ENCODE assay signal across 28 mouse cellular contexts in genomic region chr15:90963320-90963719, GRCm38 (mm10).
A peak's percentile ranks its signal among the peaks of the same experiment; 100 is the strongest.
DNase-seq lines count a peak whose midpoint lies in the region; ATAC-seq and TF ChIP-seq lines count a peak whose summit lies in the region.
"Had no signal": no experiment of that assay in that cellular context is flagged by ENCODE, and none has a peak within 500 bp of the region (broad histone marks: within the 10 kb centered on the region; RNA-seq: fewer than 3 reads in every experiment).

No protein-coding gene starts in this region.

- no peak overlapping the region for H3K27ac ChIP-seq in MEL (ENCODE audit: control insufficient read depth, low read depth, low read length)
- H3K27ac ChIP-seq in intestine, embryonic 16.5 days (ENCODE audit: low read length): no peak overlapping the region
- H3K27ac ChIP-seq: embryonic facial prominence, embryonic 12.5 days; embryonic facial prominence, embryonic 15.5 days; forebrain, embryonic 12.5 days; forebrain, embryonic 15.5 days; heart, embryonic 15.5 days; hindbrain, embryonic 12.5 days; hindbrain, embryonic 15.5 days had no signal

- no peak overlapping the region for H3K4me3 ChIP-seq in MEL (ENCODE audit: control insufficient read depth in 1 of 2, insufficient read depth in 1 of 2, low read depth in 2 of 2, low read length in 2 of 2)
- H3K4me3 ChIP-seq in intestine, embryonic 16.5 days (ENCODE audit: low read length): no peak overlapping the region
- H3K4me3 ChIP-seq: embryonic facial prominence, embryonic 12.5 days; embryonic facial prominence, embryonic 15.5 days; forebrain, embryonic 12.5 days; forebrain, embryonic 15.5 days; heart, embryonic 12.5 days; heart, embryonic 15.5 days; hindbrain, embryonic 12.5 days; hindbrain, embryonic 15.5 days had no signal

- TF ChIP-seq CTCF in MEL (IDR thresholded peaks at IDR 0.05 in 2 of 3, conservative IDR thresholded peaks at IDR 0.05 in 1 of 3; ENCODE audit: control insufficient read depth in 1 of 3, insufficient read depth in 1 of 3, low read depth in 2 of 3, low read length in 3 of 3, poor library complexity in 1 of 3, severe bottlenecking in 1 of 3): no peak

- TF ChIP-seq RAD21 in MEL (IDR thresholded peaks at IDR 0.05; ENCODE audit: low read depth, low read length): no peak

- TF ChIP-seq EP300 in MEL (IDR thresholded peaks at IDR 0.05; ENCODE audit: low read depth in 1 of 2, low read length in 2 of 2): no peak

- no peaks in the 10 kb centered on the region for H3K79me2 ChIP-seq in MEL (ENCODE audit: control insufficient read depth, insufficient read depth, low read length, poor library complexity)

- H3K9me3 ChIP-seq in MEL (replicated peaks; ENCODE audit: insufficient read depth, low read length): no peaks in the 10 kb centered on the region
- H3K9me3 ChIP-seq in intestine, embryonic 16.5 days (ENCODE audit: control insufficient read depth, low read length): no peaks in the 10 kb centered on the region
- H3K9me3 ChIP-seq: embryonic facial prominence, embryonic 12.5 days; embryonic facial prominence, embryonic 15.5 days; forebrain, embryonic 12.5 days; forebrain, embryonic 15.5 days; heart, embryonic 12.5 days; heart, embryonic 15.5 days; hindbrain, embryonic 12.5 days; hindbrain, embryonic 15.5 days had no signal

- WGBS in intestine, embryonic 16.5 days: 73% methylated on average over 2 of the region's 2 CpGs

- no peak overlapping the region for H3K9ac ChIP-seq in MEL (ENCODE audit: control insufficient read depth, low read depth, low read length, poor library complexity, severe bottlenecking)
- H3K9ac ChIP-seq in intestine, embryonic 16.5 days (ENCODE audit: low read depth, low read length): no peak overlapping the region
- H3K9ac ChIP-seq: embryonic facial prominence, embryonic 12.5 days; embryonic facial prominence, embryonic 15.5 days; forebrain, embryonic 12.5 days; forebrain, embryonic 15.5 days; heart, embryonic 12.5 days; heart, embryonic 15.5 days; hindbrain, embryonic 12.5 days; hindbrain, embryonic 15.5 days had no signal

- ATAC-seq in hematopoietic stem cell, adult 5-6 weeks (replicated peaks in 1 of 2; ENCODE audit: insufficient read depth in 1 of 2, low FRiP score in 2 of 2, low TSS enrichment in 1 of 2, low read depth in 1 of 2, poor library complexity in 2 of 2, severe bottlenecking in 2 of 2): peak; percentile 46 to 51; a peak in 2 of 4 replicates
- ATAC-seq in intestine, embryonic 16.5 days: no peak
- ATAC-seq: activated CD4-positive, CD25-positive, alpha-beta regulatory T cell, adult 4 months; forebrain, embryonic 15.5 days had no signal

- no peaks in the 10 kb centered on the region for H3K36me3 ChIP-seq in MEL (ENCODE audit: control insufficient read depth in 1 of 2, insufficient read depth in 2 of 2, low read length in 2 of 2)
- H3K36me3 ChIP-seq in intestine, embryonic 16.5 days (ENCODE audit: control insufficient read depth, insufficient read depth, low read length): no peaks in the 10 kb centered on the region
- H3K36me3 ChIP-seq: G1E had no signal

- TF ChIP-seq POLR2A in MEL (IDR thresholded peaks at IDR 0.05; ENCODE audit: control insufficient read depth in 1 of 2, insufficient read depth in 1 of 2, low read depth in 1 of 2, low read length in 2 of 2, poor library complexity in 1 of 2): no peak

- no peaks in the 10 kb centered on the region for H3K27me3 ChIP-seq in MEL (ENCODE audit: control insufficient read depth in 1 of 2, insufficient read depth in 2 of 2, low read length in 2 of 2)
- H3K27me3 ChIP-seq in intestine, embryonic 16.5 days (replicated peaks; ENCODE audit: control insufficient read depth, insufficient read depth, low read length): no peaks in the 10 kb centered on the region
- H3K27me3 ChIP-seq: CH12.LX; embryonic facial prominence, embryonic 12.5 days; embryonic facial prominence, embryonic 15.5 days; forebrain, embryonic 12.5 days; forebrain, embryonic 15.5 days; heart, embryonic 12.5 days; heart, embryonic 15.5 days; hindbrain, embryonic 12.5 days; hindbrain, embryonic 15.5 days had no signal

- peak; percentile 24 for DNase-seq in MEL (ENCODE audit: low read depth, low spot score)
- peak; percentile 13 for DNase-seq in c-Kit-positive CD71-negative TER-119-negative erythroid progenitor cells, embryonic 14.5 days (ENCODE audit: low read depth)
- DNase-seq in left cerebral cortex, adult 18-20 months (ENCODE audit: low spot score in 2 of 2): no peak
- no peak for DNase-seq in heart, adult 11 months
- DNase-seq: adrenal gland, adult 8-10 months; adrenal gland, postnatal 25 days; B cell, adult 2 months; cerebellum, adult 18-20 months; cerebellum, adult 9-10 months; cerebellum, postnatal 14 days; gastrocnemius, postnatal 25 days; heart, adult 18-20 months; heart, postnatal 10 days; heart, postnatal 36 days; kidney, adult 11 months had no signal

- H3K4me2 ChIP-seq in intestine, embryonic 16.5 days (ENCODE audit: low read depth, low read length): no peak overlapping the region
- H3K4me2 ChIP-seq: embryonic facial prominence, embryonic 12.5 days; embryonic facial prominence, embryonic 15.5 days; forebrain, embryonic 12.5 days; forebrain, embryonic 15.5 days; heart, embryonic 12.5 days; heart, embryonic 15.5 days; hindbrain, embryonic 12.5 days; hindbrain, embryonic 15.5 days had no signal

- H3K4me1 ChIP-seq in MEL (ENCODE audit: control insufficient read depth in 1 of 2, insufficient read depth in 2 of 2, low read length in 2 of 2): no peaks in the 10 kb centered on the region
- no peaks in the 10 kb centered on the region for H3K4me1 ChIP-seq in intestine, embryonic 16.5 days (ENCODE audit: control insufficient read depth, insufficient read depth, low read length)
- H3K4me1 ChIP-seq: embryonic facial prominence, embryonic 12.5 days; embryonic facial prominence, embryonic 15.5 days; forebrain, embryonic 12.5 days; forebrain, embryonic 15.5 days; heart, embryonic 12.5 days; heart, embryonic 15.5 days; hindbrain, embryonic 12.5 days; hindbrain, embryonic 15.5 days had no signal

TF ChIP-seq in MEL, 35 proteins besides CTCF, POLR2A, EP300 and RAD21:
- TF ChIP-seq MYC (IDR thresholded peaks at IDR 0.05; ENCODE audit: low read depth, low read length) (no peak), ELF1 (IDR thresholded peaks at IDR 0.05; ENCODE audit: low read depth, low read length) (no peak), MAZ (IDR thresholded peaks at IDR 0.05; ENCODE audit: low read depth, low read length) (no peak), SMC3 (IDR thresholded peaks at IDR 0.05; ENCODE audit: low read depth, low read length) (no peak), NRF1 (IDR thresholded peaks at IDR 0.05; ENCODE audit: insufficient read depth, low read depth, low read length, poor library complexity, severe bottlenecking) (no peak), BHLHE40 (IDR thresholded peaks at IDR 0.05; ENCODE audit: borderline replicate concordance, low read depth, low read length) (no peak), MEF2A (IDR thresholded peaks at IDR 0.05; ENCODE audit: extremely low read depth, insufficient replicate concordance, low read depth, low read length, poor library complexity, severe bottlenecking) (no peak), CHD1 (IDR thresholded peaks at IDR 0.05; ENCODE audit: low read depth, low read length) (no peak), TAL1 (IDR thresholded peaks at IDR 0.05; ENCODE audit: low read length) (no peak)

Comparison
In these comparisons a context has a peak if more than half of its experiments do, and no peak if none do; other contexts are left out.
1. DNase-seq: peak in MEL (single experiment) and c-Kit-positive CD71-negative TER-119-negative erythroid progenitor cells, embryonic 14.5 days (single experiment); none in left cerebral cortex, adult 18-20 months (0 of 2) and heart, adult 11 months (single experiment).